Mouse (Mus musculus): ENCODE data around the gene Cdk11b. TPM values are rescaled to one million over a fixed set of nuclear protein-coding genes. Genes with fewer than 3 reads are reported as not detected.

Cdk11b gene
- polyA plus RNA-seq (2016; fragmentation: Nextera tagmentation; extraction: Ambion mirVana), result 78.4 and 82.4 TPM in 2 replicates

- Histone ChIP-seq H3K9ac (replicated peaks) (peak within 1 kb of the TSS; percentile 81), H3K4me1 (replicated peaks) (peaks cover 8% of the 10 kb centered on the region; the same call in 1 of the 2 replicates), H3K36me3 (peaks cover 48% of the 10 kb centered on the region), H3K4me2 (peak within 1 kb of the TSS; percentile 85), H3K9me3 (no peaks in the 10 kb centered on the region), H3K4me3 (replicated peaks) (peak within 1 kb of the TSS; percentile 99), H3K27ac (peak within 1 kb of the TSS; percentile 87), H3K27me3 (no peaks in the 10 kb centered on the region)
- under 1% methylated on average over 84 of the region's 84 CpGs for WGBS
- ATAC-seq (ENCODE audit: insufficient number of reproducible peaks, insufficient read depth, low FRiP score, low TSS enrichment, low read depth), result peak; percentile 100
Measured at GRCm38 (mm10) chr4:155624338-155625291, at the start of gene Cdk11b. TSS of gene Cdk11b (plus strand) at chr4:155624854.

GRCm38 (mm10) chr4:155574931-155575330, 49.7 kb upstream of the Cdk11b start:
- Histone ChIP-seq H3K9ac (replicated peaks) (no peak overlapping the region), H3K9me3 (no peaks in the 10 kb centered on the region), H3K27me3 (no peaks in the 10 kb centered on the region), H3K27ac (no peak overlapping the region), H3K4me2 (no peak overlapping the region), H3K4me1 (replicated peaks) (no peaks in the 10 kb centered on the region), H3K36me3 (peaks cover 34% of the 10 kb centered on the region), H3K4me3 (replicated peaks) (no peak overlapping the region)
- no peak for ATAC-seq (ENCODE audit: insufficient number of reproducible peaks, insufficient read depth, low FRiP score, low TSS enrichment, low read depth)
- WGBS, result 93% methylated on average over 11 of the region's 11 CpGs

- peaks cover 36% of the 10 kb centered on the region for H3K36me3 ChIP-seq
- no peaks in the 10 kb centered on the region for H3K4me1 ChIP-seq (replicated peaks)
- H3K9ac ChIP-seq (replicated peaks), result no peak overlapping the region
- 91% methylated on average over 8 of the region's 8 CpGs for WGBS
- no peak overlapping the region for H3K4me2 ChIP-seq
- ATAC-seq (ENCODE audit: insufficient number of reproducible peaks, insufficient read depth, low FRiP score, low TSS enrichment, low read depth), result no peak
- no peaks in the 10 kb centered on the region for H3K27me3 ChIP-seq
- no peak overlapping the region for H3K4me3 ChIP-seq (replicated peaks)
- H3K27ac ChIP-seq, result no peak overlapping the region
- H3K9me3 ChIP-seq, result no peaks in the 10 kb centered on the region
Measured at GRCm38 (mm10) chr4:155575521-155575920, 49.1 kb upstream of the Cdk11b start.

- no peak for ATAC-seq (ENCODE audit: insufficient number of reproducible peaks, insufficient read depth, low FRiP score, low TSS enrichment, low read depth)
- no peaks in the 10 kb centered on the region for H3K9me3 ChIP-seq
- H3K4me1 ChIP-seq (replicated peaks), result no peaks in the 10 kb centered on the region
- H3K9ac ChIP-seq (replicated peaks), result no peak overlapping the region
- no peaks in the 10 kb centered on the region for H3K27me3 ChIP-seq
- H3K36me3 ChIP-seq, result peaks cover 40% of the 10 kb centered on the region
- no peak overlapping the region for H3K4me2 ChIP-seq
- WGBS, result 95% methylated on average over 9 of the region's 9 CpGs
- no peak overlapping the region for H3K4me3 ChIP-seq (replicated peaks)
- no peak overlapping the region for H3K27ac ChIP-seq
Measured at GRCm38 (mm10) chr4:155577132-155577531, 47.5 kb upstream of the Cdk11b start.

- no peak overlapping the region for H3K4me2 ChIP-seq
- no peak overlapping the region for H3K9ac ChIP-seq (replicated peaks)
- H3K4me1 ChIP-seq (replicated peaks), result no peaks in the 10 kb centered on the region
- H3K9me3 ChIP-seq, result no peaks in the 10 kb centered on the region
- H3K36me3 ChIP-seq, result peaks cover 47% of the 10 kb centered on the region
- WGBS, result 89% methylated on average over 5 of the region's 5 CpGs
- no peak overlapping the region for H3K27ac ChIP-seq
- no peak overlapping the region for H3K4me3 ChIP-seq (replicated peaks)
- no peak for ATAC-seq (ENCODE audit: insufficient number of reproducible peaks, insufficient read depth, low FRiP score, low TSS enrichment, low read depth)
- no peaks in the 10 kb centered on the region for H3K27me3 ChIP-seq
Measured at GRCm38 (mm10) chr4:155577741-155578140, 46.9 kb upstream of the Cdk11b start.

GRCm38 (mm10) chr4:155578336-155579125, 46.1 kb upstream of the Cdk11b start:
- peaks cover 54% of the 10 kb centered on the region for H3K36me3 ChIP-seq
- WGBS, result 86% methylated on average over 7 of the region's 7 CpGs
- H3K9ac ChIP-seq (replicated peaks), result no peak overlapping the region
- H3K4me1 ChIP-seq (replicated peaks), result no peaks in the 10 kb centered on the region
- H3K4me2 ChIP-seq, result no peak overlapping the region
- no peaks in the 10 kb centered on the region for H3K9me3 ChIP-seq
- ATAC-seq (ENCODE audit: insufficient number of reproducible peaks, insufficient read depth, low FRiP score, low TSS enrichment, low read depth), result no peak
- H3K27ac ChIP-seq, result no peak overlapping the region
- no peak overlapping the region for H3K4me3 ChIP-seq (replicated peaks)
- no peaks in the 10 kb centered on the region for H3K27me3 ChIP-seq

GRCm38 (mm10) chr4:155580420-155580819, 44.2 kb upstream of the Cdk11b start:
- H3K9me3 ChIP-seq, result no peaks in the 10 kb centered on the region
- no peak overlapping the region for H3K4me3 ChIP-seq (replicated peaks)
- no peak for ATAC-seq (ENCODE audit: insufficient number of reproducible peaks, insufficient read depth, low FRiP score, low TSS enrichment, low read depth)
- H3K27me3 ChIP-seq, result no peaks in the 10 kb centered on the region
- H3K4me2 ChIP-seq, result no peak overlapping the region
- 24% methylated on average over 1 of the region's 1 CpGs for WGBS
- H3K9ac ChIP-seq (replicated peaks), result no peak overlapping the region
- H3K4me1 ChIP-seq (replicated peaks), result no peaks in the 10 kb centered on the region
- peaks cover 72% of the 10 kb centered on the region for H3K36me3 ChIP-seq
- H3K27ac ChIP-seq, result no peak overlapping the region

GRCm38 (mm10) chr4:155582279-155582905, 42.3 kb upstream of the Cdk11b start:
- ATAC-seq (ENCODE audit: insufficient number of reproducible peaks, insufficient read depth, low FRiP score, low TSS enrichment, low read depth), result no peak
- H3K4me3 ChIP-seq (replicated peaks), result no peak overlapping the region
- H3K9me3 ChIP-seq, result no peaks in the 10 kb centered on the region
- H3K27me3 ChIP-seq, result no peaks in the 10 kb centered on the region
- no peak overlapping the region for H3K4me2 ChIP-seq
- WGBS, result 93% methylated on average over 6 of the region's 6 CpGs
- no peaks in the 10 kb centered on the region for H3K4me1 ChIP-seq (replicated peaks)
- no peak overlapping the region for H3K9ac ChIP-seq (replicated peaks)
- H3K27ac ChIP-seq, result no peak overlapping the region
- H3K36me3 ChIP-seq, result peaks cover 78% of the 10 kb centered on the region

GRCm38 (mm10) chr4:155589356-155589755, 35.3 kb upstream of the Cdk11b start:
- Histone ChIP-seq H3K36me3 (peaks cover 70% of the 10 kb centered on the region), H3K4me3 (replicated peaks) (no peak overlapping the region), H3K9ac (replicated peaks) (no peak overlapping the region), H3K9me3 (no peaks in the 10 kb centered on the region), H3K4me1 (replicated peaks) (no peaks in the 10 kb centered on the region), H3K4me2 (no peak overlapping the region), H3K27ac (no peak overlapping the region), H3K27me3 (no peaks in the 10 kb centered on the region)
- ATAC-seq (ENCODE audit: insufficient number of reproducible peaks, insufficient read depth, low FRiP score, low TSS enrichment, low read depth), result no peak
- WGBS, result 92% methylated on average over 5 of the region's 5 CpGs

GRCm38 (mm10) chr4:155591012-155591719, 33.5 kb upstream of the Cdk11b start:
- WGBS, result 86% methylated on average over 7 of the region's 7 CpGs
- Histone ChIP-seq H3K9me3 (no peaks in the 10 kb centered on the region), H3K9ac (replicated peaks) (no peak overlapping the region), H3K27ac (no peak overlapping the region), H3K36me3 (peaks cover 51% of the 10 kb centered on the region), H3K4me3 (replicated peaks) (no peak overlapping the region), H3K27me3 (no peaks in the 10 kb centered on the region), H3K4me1 (replicated peaks) (no peaks in the 10 kb centered on the region), H3K4me2 (no peak overlapping the region)
- no peak for ATAC-seq (ENCODE audit: insufficient number of reproducible peaks, insufficient read depth, low FRiP score, low TSS enrichment, low read depth)
